Mouse (Mus musculus) ovary, adult 18-20 months (tissue): Measurements from ENCODE around the gene Pcbp3.
A peak's percentile ranks its signal among the peaks of the same experiment; 100 is the strongest.
"Not testable (repeated sequence)": the region's sequence is repeated elsewhere in the genome, so short reads cannot be mapped to it uniquely, and the experiment has no call there.

Source experiments
- DNase-seq: peaks from one replicate; pipeline ENCODE4 v3.0.0; 2022; ENCODE audit warnings: low spot score, mixed read lengths

Gene Pcbp3

DNA sequence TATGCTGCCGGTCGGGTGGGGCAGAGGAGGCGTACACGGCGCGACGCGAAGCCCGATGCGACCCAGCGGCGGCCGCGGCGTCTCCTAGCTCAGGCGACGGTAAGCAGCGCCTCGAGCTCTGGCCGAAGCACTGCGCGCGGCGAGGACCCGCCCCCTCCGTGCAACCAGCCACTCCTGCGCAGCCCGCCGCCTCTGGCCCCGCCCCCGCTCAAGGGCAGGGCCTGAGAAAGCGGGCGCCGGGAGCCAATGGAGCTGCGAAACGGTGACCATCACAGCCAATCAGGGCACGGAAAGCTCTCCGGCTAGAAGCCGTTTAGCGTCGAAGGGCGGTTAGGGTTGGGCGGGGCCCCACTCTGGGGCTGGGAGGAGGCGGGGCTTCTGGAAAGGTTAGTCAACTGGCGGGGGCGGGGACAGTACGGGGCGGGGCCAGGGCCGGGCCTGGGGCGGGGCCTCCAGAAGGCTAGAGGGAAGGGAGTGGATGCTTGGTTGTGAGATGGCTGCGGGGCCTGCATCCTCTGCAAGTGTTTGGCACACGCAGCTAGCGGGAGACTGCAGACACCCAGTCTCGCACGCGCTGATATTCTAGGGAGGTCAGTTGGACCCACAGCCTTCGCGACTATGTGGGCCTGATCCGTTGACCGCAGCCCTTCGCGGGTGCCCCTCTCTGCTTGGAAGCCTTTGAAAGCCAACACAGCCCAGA lies at the start of gene Pcbp3:
Gene Pcbp3, minus strand, starts transcription at position 98 of the 700 bp plus-strand sequence.
- peak; percentile 97 for DNase-seq

DNA sequence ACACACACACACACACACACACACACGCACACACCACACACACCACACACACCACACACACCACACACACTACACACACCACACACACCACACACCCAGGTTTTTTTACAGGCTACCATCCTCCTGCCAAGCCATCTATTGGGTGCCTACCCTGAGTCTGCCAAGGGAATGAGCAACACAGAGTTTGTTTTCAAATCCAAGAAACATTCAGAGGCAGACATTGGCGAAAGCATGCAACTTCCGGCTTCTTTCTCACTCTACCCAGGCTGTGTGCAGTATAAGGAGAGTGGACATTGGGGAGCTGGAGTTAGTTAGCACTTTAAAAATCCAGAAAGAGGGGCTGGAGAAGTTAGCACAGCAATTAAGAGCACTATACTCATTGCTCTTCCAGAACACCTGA lies 47.0 kb upstream of the Pcbp3 start:
- DNase-seq = no peak

DNA sequence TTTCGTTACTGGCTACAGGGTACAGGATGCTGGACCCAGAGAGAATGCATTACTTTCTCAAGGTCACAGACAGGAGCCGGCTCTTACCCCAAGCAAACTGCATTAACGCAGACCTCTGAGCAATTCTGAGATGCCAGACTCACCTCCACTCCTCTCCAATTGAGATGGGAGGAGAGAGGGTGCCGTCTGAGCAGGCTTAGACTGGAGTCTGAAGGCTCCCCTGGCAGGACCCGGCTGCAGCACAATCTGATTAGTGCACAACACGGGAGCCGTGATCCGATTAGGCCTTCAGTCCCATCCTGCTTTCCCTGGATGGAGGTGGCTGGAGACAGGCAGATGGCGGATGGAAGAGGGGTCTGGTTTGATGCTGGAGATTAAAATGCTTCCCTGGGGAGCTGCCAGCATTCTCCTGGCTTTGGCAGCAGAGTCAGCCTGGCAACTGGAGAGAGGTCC lies 46.4 kb upstream of the Pcbp3 start:
- DNase-seq = no peak

DNA sequence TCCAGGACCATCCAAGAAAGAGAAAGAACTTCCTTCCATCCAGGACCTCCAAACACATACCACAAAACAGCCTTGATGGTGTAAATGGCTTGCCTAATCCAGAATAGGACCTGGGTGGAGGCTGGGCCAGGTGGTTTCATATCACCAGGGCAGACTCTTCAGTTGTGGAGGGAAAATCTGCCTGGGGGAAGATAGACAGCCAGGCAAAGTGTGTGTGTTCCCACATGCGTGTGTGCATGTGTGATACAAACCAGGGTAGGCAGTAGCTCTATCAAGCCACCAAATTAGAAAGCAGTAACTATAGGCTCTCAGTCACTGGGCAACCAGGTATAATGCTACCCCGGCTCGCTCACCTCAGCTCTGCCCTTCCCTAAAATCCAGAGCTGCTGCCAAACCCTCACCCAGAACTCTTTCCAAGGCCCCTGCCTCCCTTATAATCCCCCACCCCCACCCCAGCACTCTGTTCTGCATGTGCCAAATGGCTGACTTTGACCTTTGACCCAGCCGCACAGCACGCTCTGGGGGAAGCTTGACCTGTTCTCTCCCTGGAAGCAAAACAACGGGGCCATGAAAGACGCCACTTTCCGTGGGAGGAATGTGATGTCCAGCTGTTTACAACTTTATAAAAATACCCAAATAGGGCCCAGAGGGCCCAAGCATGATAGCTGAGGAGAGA lies 45.9 kb upstream of the Pcbp3 start:
- DNase-seq = peak; percentile 57

DNA sequence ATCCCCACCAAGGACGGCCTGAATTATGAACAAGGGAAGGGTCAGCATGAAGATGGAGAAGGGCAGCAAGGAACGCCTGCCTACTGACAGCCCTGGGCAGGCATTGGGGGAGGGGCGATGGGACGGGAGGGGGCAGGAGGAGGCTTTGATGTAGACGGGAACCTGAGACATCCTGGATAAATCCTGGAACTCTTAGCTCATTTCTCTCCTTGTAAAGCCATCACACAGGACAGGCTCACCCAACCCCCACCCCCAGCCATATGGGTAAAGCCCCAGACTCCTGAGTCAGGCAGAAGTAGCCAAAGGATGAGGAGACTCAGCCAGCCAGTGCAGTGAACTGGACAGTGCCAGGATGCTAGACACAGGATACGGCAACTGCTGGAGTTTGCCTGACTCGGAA lies 43.2 kb upstream of the Pcbp3 start:
- no peak for DNase-seq

DNA sequence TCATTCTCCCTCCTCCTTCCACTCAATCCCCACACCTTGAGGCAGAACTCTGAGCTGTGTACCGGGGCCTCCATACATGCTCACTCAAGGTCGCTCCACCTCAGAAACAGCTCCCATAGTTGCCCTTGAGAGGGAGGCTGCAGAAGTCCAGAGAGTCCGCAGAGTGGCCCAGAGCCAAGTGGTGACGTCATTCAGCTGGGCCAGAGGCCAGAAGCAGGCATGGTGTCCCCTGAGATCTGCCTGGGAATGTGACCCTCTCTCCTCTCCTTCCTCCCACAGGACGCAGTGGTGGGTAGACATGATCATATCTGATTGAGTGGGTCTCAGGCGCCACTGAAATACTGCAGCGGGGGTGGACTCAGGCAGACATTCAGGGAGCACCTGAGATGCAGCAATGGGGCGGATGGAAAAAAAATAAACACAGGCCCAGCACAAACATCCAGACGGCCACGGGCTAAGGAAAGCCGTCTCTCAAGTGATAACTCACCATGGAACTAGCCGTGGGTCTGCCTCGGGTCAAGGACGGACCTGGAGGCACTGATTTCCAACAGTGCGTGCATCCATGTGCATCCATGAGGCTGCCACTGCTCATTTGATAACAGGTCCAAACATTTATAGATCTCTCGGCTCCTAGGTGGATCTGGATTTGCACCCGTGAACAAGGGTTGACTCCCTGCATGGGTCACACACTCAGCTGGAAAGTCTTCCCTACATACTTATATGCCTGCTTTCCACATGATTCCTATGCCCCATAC lies 36.2 kb upstream of the Pcbp3 start:
- peak; percentile 77 for DNase-seq

DNA sequence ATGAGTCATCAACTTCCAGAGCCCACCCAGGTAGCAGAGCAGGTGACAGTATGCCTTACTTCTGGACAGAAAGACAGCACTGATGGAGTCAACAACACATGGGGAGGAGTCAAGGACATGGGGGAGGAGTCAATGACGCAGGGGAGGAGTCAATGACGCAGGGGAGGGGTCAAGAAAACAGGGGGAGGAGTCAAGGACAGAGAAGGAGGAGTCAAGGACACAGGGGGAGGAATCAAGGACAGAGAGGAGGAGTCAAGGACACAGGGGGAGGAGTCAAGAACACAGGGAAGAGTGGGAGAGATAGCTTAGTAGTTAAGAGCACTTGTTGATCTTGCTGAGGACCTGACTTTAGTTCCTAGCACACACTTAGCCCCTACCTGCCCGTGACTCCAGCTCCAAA lies 30.8 kb upstream of the Pcbp3 start:
- no peak for DNase-seq

DNA sequence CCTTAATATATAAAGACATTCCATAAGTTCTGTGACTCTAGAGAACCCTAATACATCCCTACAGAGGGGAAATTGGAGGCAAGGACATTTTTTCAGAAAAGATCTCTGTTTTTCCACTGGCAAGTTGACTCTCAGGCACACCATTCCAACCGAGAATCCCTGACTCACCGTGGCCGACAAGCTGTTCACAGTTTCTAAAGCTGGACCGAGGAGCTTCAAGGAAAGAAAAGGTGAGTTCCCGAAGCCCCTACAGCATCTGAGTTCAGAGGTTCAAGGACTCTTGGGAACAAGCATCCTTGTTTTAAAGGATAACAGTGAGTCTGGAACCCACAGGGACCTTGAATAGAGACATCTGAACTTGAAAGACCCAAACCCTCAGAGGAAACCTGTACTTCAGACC lies 26.9 kb upstream of the Pcbp3 start:
- no peak for DNase-seq

DNA sequence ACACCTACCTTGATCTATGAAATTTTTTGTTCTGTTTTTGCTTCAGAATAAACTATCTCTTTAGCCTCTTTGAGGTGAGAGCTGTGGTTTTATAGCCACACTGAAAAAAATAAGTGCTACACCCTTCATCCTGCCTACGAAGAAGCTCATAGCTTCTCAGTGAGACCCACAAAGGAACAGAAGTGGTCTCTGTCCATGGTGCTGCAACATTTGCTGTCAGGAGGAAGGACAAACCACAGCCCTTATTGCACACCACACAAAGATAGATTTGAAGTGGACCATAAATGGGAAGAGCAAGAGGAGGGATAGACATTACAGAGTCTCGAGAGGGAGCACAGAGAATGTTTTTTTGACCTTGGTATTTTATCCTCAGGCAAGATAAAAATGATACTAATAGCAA lies 16.4 kb upstream of the Pcbp3 start:
- no peak for DNase-seq

DNA sequence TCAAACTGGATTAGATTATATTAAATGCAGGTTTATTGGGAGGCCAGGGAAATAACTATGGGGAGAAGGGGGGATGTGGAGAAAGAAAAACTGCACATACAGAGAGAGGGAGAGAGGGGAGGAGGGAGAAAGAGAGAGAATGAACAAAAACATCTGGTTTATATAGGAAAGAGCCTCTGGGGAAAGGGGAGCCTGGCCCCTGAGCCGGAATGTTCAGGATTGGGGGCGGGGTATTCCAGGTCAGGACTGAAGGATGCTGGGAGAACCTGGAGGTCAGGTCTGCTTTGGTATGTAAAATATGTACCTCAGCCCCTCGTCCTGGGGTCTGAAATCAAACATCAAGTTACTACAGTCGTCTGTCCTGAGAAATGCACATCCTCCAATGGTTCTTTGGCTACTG lies 15.0 kb upstream of the Pcbp3 start:
- no peak for DNase-seq

DNA sequence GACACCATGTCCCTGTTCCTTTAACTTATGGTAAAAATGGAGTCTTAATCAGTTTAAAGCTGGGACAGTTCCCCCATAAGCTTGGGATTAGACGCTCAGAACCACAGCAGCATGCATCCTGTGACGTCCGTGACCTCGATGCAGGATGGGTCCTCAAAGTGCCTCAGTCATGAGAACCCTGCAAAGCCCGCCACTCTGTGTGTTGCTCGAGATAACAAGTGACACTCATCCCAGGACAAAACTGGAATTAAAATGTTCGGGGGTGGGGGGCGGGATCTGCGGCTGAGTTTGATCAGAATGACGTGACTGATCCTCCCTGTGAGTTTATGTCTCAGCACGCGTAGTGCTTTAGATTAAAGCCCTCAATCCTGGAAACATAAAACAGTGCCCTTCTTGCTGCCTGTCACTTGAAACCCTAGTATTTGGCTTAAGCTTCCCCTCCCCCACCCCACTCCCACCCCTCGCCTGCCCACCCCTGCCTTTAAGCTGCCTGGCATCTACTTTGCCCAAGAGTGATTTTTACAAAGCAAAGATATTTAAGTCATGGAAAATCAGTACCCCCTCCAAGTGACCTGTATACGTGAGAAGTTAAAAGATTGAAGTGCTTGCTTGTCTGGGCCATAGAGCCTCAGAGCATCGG lies 12.2 kb upstream of the Pcbp3 start:
- DNase-seq = no peak

DNA sequence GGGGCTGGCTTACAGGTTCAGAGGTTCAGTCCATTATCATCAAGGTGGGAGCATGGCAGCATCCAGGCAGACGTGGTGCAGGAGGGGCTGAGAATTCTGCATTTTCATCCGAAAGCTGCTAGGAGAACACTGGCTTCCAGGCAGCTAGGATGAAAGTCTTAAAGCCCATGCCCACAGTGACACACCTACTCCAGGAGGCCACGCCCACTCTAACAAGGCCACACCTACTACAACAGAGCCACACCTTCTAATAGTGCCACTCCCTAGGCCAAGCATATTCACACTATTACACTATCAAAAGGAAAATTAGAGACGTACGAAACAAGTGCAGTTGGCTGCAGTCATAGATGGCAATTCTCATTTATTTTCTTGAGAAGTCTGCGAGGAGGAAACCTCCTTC lies 10.6 kb upstream of the Pcbp3 start:
- not testable (repeated sequence) for DNase-seq

DNA sequence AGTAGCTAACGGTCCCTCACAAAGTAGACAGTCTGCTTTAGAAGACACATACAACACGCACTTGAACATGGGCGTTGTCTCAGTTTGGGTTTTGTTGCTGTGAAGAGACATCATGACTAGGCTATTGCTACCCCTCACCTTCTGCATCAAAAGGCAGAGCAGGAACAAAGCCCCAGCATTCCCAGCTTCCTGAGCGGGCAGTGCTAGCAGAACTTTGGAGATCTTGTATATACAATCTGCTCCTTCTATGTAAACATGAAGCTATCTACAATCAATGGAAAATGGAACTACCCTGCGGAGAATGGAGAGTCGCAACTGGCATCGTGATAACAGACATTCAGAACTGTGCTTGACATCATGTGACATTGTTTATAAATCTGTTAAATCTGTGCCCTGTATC lies 9.3 kb upstream of the Pcbp3 start:
- no peak for DNase-seq

DNA sequence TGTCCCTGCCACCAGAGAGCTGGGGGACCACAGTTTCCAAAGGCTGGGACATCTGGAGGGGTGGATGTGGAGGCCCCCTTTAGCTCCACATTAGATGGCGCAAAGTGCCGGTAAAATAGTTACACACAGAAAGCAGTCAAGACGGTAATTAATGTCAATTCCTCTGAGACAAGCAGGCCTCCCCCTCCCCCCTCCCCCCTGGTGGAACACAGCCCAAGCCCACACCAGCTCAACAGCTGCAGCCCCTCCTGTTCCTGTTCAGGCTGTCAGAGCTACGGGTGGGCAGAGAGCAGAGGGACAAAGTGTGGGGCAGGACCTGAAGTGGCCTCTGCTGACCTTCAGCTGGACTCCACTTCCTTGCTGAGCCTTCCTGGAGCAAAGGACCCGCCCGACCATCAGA lies 2.7 kb upstream of the Pcbp3 start:
- DNase-seq = no peak

DNA sequence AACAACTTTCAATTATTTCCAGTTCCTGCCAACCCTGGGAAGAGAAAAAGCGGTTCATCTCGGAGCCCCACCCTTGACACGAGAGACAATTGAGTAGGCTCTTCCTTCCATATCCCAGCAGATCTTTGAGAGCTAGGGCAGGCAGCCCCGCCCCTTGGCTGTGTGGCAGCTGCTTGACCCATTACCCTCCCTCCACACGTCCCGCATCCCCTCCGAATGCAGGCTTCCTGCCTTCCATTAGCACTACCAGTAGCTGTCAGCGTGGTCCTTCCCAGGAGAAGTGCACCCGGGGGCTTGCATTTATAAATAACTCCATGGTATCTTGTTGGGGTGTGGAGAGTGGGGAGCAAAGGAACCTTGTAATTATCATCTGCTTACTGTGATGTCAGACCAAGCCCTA lies 2.3 kb upstream of the Pcbp3 start:
- DNase-seq = no peak

DNA sequence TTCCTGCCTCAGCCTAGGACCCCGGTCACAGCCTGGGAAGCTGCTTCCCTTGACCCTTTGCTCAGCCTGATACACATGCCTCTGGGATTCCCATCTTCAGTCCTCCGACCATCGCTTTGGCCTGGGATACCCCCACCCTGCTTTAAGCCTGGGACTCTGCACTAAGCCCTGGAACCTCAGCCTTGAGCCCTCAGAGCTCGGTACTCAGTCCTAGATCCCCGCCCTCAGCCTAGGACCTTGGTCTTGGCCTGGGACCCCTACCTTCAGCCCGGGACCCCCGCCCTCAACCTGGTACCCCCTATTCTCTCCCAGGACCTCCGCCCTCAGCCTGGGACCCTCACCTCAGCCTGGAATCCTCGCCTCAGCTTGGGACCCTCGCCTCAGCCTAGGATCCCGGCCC lies 531 bp downstream of the Pcbp3 start:
- no peak for DNase-seq

DNA sequence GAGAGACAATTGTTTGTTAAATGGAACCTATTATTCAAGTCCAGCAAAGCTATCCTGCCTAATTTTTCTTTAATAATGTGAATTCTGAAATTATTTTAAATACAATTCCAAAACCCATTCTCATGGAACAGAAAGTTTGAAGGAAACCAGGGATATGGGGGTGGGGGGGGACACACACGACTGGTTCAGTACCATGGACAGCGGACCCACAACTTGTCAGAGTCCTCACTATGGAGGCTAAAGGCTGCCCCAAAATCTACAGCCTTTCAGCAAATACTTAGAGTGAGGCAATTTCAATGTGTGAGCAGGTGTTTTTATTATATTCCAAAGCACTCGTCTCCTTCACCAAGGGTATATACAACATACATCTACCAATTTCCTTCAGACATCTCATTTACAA lies 3.5 kb downstream of the Pcbp3 start:
- no peak for DNase-seq

DNA sequence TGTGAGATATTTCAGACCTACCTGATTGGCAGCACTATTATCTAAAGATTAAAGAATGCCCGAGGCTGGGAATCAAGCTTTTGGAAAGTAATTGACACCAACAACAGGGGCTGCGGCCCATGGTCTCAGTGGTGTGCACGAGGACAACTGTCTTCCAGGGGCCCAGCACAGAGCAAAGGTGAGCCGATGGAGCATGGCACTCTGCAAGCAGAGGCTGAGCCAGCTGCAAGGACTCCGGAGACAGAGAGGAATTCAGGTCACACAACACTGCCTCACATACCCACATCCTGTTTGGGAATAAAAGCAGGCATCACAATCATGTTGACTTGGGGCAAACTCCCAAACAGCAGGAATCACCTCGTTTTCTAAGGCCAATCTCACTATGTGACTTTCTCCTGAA lies 5.5 kb downstream of the Pcbp3 start:
- DNase-seq = no peak

DNA sequence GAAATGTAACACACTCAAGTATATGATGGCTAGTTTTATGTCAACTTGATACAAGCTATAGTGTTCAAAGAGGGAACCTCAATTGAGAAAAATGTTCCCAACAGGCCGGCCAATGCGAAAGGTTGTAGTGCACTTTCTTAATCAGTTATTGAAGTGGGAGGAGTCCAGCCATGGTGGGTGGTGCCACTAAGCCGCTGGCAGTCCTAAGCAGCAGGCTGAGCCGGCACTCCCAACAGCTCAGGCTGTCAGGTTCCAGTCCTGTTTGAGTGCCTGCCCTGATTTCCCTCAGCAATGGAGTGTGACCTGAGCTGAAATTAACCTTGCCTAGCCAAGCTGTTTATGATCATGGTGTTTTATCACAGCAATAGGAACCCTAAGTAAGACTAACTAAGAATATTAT lies 20.6 kb downstream of the Pcbp3 start:
- no peak for DNase-seq

DNA sequence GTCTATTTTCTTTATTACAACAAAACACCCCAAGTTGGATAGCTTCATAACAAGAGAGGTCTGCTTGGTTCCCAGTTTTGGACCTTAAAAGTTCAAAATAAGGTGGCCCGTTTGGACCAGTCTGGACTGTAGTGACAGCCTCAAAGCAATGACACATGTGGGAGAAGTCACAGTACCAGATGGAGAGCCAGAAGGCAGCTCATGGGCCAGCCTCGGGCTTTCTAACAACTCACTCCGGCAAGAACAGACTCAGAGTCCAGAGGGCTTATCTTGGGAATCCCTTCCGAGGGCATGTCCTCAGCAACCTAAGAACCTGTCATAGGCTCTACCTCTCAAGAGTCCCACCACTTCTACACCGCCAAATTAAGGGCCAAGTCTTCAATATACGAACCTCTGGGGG lies 24.9 kb downstream of the Pcbp3 start:
- DNase-seq = no peak

DNA sequence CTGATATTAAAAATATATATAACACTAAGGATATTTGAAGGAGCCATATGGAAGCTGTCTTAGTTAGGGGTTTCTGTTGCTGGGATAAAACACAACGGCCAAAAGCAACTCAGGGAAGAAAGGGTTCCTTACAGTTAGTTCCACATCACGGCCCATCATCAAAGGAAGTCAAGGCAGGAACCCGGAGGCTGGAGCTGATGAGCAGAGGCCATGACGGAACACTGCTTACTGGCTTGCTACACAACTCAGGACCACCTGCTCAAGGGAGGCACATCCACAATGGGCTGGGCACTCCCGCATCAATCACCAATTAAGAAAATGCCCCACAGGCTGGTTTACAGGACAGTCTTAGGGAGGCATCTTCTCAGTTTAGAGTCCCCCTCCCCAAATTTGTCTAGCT lies 26.9 kb downstream of the Pcbp3 start:
- DNase-seq = no peak

DNA sequence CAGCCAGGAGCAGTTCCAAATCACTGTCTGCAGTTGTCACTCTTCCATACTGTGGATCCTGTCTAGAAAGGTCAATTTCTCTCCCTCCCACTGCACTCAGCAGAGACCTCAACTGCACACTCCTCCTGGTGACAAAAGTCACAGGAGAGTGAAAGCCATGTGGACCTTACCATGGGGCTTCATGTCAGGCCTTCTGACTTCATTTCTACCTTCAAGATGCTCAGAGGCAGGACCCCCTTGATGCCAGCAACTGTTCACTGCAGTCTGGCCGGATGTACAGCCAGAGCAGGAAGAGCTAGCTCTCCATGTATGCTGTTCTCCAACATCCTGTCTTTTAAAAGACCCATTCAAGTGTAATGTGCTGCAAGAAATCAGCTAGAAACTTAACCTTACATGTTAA lies 29.9 kb downstream of the Pcbp3 start:
- no peak for DNase-seq

DNA sequence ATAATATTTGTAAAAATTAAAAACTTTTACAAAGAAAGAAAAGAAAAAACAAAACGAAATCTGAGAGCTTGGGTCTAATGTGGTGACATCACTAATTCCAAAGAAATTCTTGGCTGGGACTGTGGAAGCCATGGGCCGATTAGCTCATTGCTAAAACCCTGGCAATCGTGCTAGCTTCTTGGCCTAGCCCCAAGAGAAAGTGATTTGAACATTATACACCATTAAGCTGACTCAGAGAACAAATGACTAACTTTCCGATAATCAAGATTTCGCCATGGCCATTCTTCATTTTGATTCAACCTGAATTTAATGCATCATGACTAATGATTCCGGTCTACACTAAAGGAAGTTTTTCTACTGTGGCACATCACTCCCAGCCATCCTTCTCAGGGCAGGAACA lies 30.6 kb downstream of the Pcbp3 start:
- peak; percentile 26 for DNase-seq
